Mouse (Mus musculus): ENCODE data around the gene Glis3. TPM values are rescaled to one million over a fixed set of nuclear protein-coding genes. Genes with fewer than 3 reads are reported as not detected.

Gene Glis3
- polyA plus RNA-seq, 1 experiment from 2014 or later: 0.36 TPM

- DNase-seq (no peak), ATAC-seq (no peak)
- 72% methylated on average over 8 of the region's 8 CpGs for WGBS (ENCODE audit: insufficient replicate concordance)
Measured at GRCm38 (mm10) chr19:28266850-28267249, 413.0 kb downstream of the Glis3 start.

GRCm38 (mm10) chr19:28265776-28266175, 414.1 kb downstream of the Glis3 start:
- H3K36me3 ChIP-seq (replicated peaks; ENCODE audit: insufficient read depth, low read length): no peaks in the 10 kb centered on the region
- no peak overlapping the region for H3K27ac ChIP-seq (ENCODE audit: low read depth)
- no peak for DNase-seq
- 81% methylated on average over 2 of the region's 2 CpGs for WGBS (ENCODE audit: insufficient replicate concordance)
- no peak overlapping the region for H3K4me2 ChIP-seq (ENCODE audit: low read depth, low read length)
- no peaks in the 10 kb centered on the region for H3K9me3 ChIP-seq (ENCODE audit: low read length)
- no peak overlapping the region for H3K9ac ChIP-seq (replicated peaks)
- no peak for ATAC-seq
- TF ChIP-seq EP300 (IDR thresholded peaks at IDR 0.05; ENCODE audit: low read depth): no peak
- no peak for TF ChIP-seq CTCF (IDR thresholded peaks at IDR 0.05; ENCODE audit: low read depth)
- H3K27me3 ChIP-seq (ENCODE audit: insufficient read depth, low read length): no peaks in the 10 kb centered on the region
- H3K4me3 ChIP-seq (ENCODE audit: low read depth, low read length): no peak overlapping the region
- H3K4me1 ChIP-seq (ENCODE audit: insufficient read depth): no peaks in the 10 kb centered on the region

More at GRCm38 (mm10) chr19:28266850-28267249, 413.0 kb downstream of the Glis3 start:
- Histone ChIP-seq H3K9me3 (ENCODE audit: low read length) (no peaks in the 10 kb centered on the region), H3K4me2 (ENCODE audit: low read depth, low read length) (no peak overlapping the region), H3K4me3 (ENCODE audit: low read depth, low read length) (no peak overlapping the region), H3K27ac (ENCODE audit: low read depth) (no peak overlapping the region), H3K4me1 (ENCODE audit: insufficient read depth) (no peaks in the 10 kb centered on the region), H3K27me3 (ENCODE audit: insufficient read depth, low read length) (no peaks in the 10 kb centered on the region), H3K9ac (replicated peaks) (no peak overlapping the region), H3K36me3 (replicated peaks; ENCODE audit: insufficient read depth, low read length) (no peaks in the 10 kb centered on the region)
- TF ChIP-seq CTCF (IDR thresholded peaks at IDR 0.05; ENCODE audit: low read depth): no peak
- TF ChIP-seq EP300 (IDR thresholded peaks at IDR 0.05; ENCODE audit: low read depth): no peak

GRCm38 (mm10) chr19:28258907-28259675, 420.8 kb downstream of the Glis3 start:
- Histone ChIP-seq H3K9me3 (ENCODE audit: low read length) (no peaks in the 10 kb centered on the region), H3K27me3 (ENCODE audit: insufficient read depth, low read length) (no peaks in the 10 kb centered on the region), H3K4me1 (ENCODE audit: insufficient read depth) (no peaks in the 10 kb centered on the region), H3K9ac (replicated peaks) (no peak overlapping the region), H3K4me2 (ENCODE audit: low read depth, low read length) (no peak overlapping the region), H3K27ac (ENCODE audit: low read depth) (no peak overlapping the region), H3K4me3 (ENCODE audit: low read depth, low read length) (no peak overlapping the region), H3K36me3 (replicated peaks; ENCODE audit: insufficient read depth, low read length) (no peaks in the 10 kb centered on the region)
- WGBS (ENCODE audit: insufficient replicate concordance): 86% methylated on average over 18 of the region's 18 CpGs
- TF ChIP-seq EP300 (IDR thresholded peaks at IDR 0.05; ENCODE audit: low read depth): no peak
- DNase-seq (no peak), ATAC-seq (no peak)

GRCm38 (mm10) chr19:28258480-28258879, 421.4 kb downstream of the Glis3 start:
- Histone ChIP-seq H3K4me1 (ENCODE audit: insufficient read depth) (no peaks in the 10 kb centered on the region), H3K9ac (replicated peaks) (no peak overlapping the region), H3K27me3 (ENCODE audit: insufficient read depth, low read length) (no peaks in the 10 kb centered on the region), H3K27ac (ENCODE audit: low read depth) (no peak overlapping the region), H3K36me3 (replicated peaks; ENCODE audit: insufficient read depth, low read length) (no peaks in the 10 kb centered on the region), H3K4me2 (ENCODE audit: low read depth, low read length) (no peak overlapping the region), H3K9me3 (ENCODE audit: low read length) (no peaks in the 10 kb centered on the region), H3K4me3 (ENCODE audit: low read depth, low read length) (no peak overlapping the region)
- ATAC-seq (no peak), DNase-seq (no peak)
- TF ChIP-seq CTCF (IDR thresholded peaks at IDR 0.05; ENCODE audit: low read depth) (no peak), EP300 (IDR thresholded peaks at IDR 0.05; ENCODE audit: low read depth) (no peak)
- WGBS (ENCODE audit: insufficient replicate concordance): 68% methylated on average over 3 of the region's 3 CpGs

- no peaks in the 10 kb centered on the region for H3K36me3 ChIP-seq (replicated peaks; ENCODE audit: insufficient read depth, low read length)
- no peaks in the 10 kb centered on the region for H3K4me1 ChIP-seq (ENCODE audit: insufficient read depth)
- 78% methylated on average over 7 of the region's 7 CpGs for WGBS (ENCODE audit: insufficient replicate concordance)
- no peak for TF ChIP-seq CTCF (IDR thresholded peaks at IDR 0.05; ENCODE audit: low read depth)
- no peak for TF ChIP-seq EP300 (IDR thresholded peaks at IDR 0.05; ENCODE audit: low read depth)
- no peak overlapping the region for H3K27ac ChIP-seq (ENCODE audit: low read depth)
- H3K4me3 ChIP-seq (ENCODE audit: low read depth, low read length): no peak overlapping the region
- no peak for DNase-seq
- no peaks in the 10 kb centered on the region for H3K27me3 ChIP-seq (ENCODE audit: insufficient read depth, low read length)
- H3K9me3 ChIP-seq (ENCODE audit: low read length): no peaks in the 10 kb centered on the region
- no peak overlapping the region for H3K9ac ChIP-seq (replicated peaks)
- ATAC-seq: no peak
- no peak overlapping the region for H3K4me2 ChIP-seq (ENCODE audit: low read depth, low read length)
Measured at GRCm38 (mm10) chr19:28247345-28247744, 432.5 kb downstream of the Glis3 start.

- H3K27me3 ChIP-seq (ENCODE audit: insufficient read depth, low read length): no peaks in the 10 kb centered on the region
- ATAC-seq (no peak), DNase-seq (no peak)
- WGBS (ENCODE audit: insufficient replicate concordance): 83% methylated on average over 5 of the region's 5 CpGs
- H3K4me2 ChIP-seq (ENCODE audit: low read depth, low read length): no peak overlapping the region
- no peak overlapping the region for H3K9ac ChIP-seq (replicated peaks)
- H3K27ac ChIP-seq (ENCODE audit: low read depth): no peak overlapping the region
- no peaks in the 10 kb centered on the region for H3K36me3 ChIP-seq (replicated peaks; ENCODE audit: insufficient read depth, low read length)
- TF ChIP-seq CTCF (IDR thresholded peaks at IDR 0.05; ENCODE audit: low read depth) (no peak), EP300 (IDR thresholded peaks at IDR 0.05; ENCODE audit: low read depth) (no peak)
- H3K4me1 ChIP-seq (ENCODE audit: insufficient read depth): no peaks in the 10 kb centered on the region
- H3K9me3 ChIP-seq (ENCODE audit: low read length): no peaks in the 10 kb centered on the region
- no peak overlapping the region for H3K4me3 ChIP-seq (ENCODE audit: low read depth, low read length)
Measured at GRCm38 (mm10) chr19:28246186-28246585, 433.7 kb downstream of the Glis3 start.
